Mouse (Mus musculus) CH12F3 (cell line): ENCODE data around the gene Dhdds.

Experiments
- in situ Hi-C: fragments of 300-500 bp; cut with MboI; formaldehyde crosslinking; loops from 2 replicates; pipeline ENCODE4 v1.14.3; 2020; ENCODE audit warnings: low sequenced_read_pairs

Gene Dhdds

DNA sequence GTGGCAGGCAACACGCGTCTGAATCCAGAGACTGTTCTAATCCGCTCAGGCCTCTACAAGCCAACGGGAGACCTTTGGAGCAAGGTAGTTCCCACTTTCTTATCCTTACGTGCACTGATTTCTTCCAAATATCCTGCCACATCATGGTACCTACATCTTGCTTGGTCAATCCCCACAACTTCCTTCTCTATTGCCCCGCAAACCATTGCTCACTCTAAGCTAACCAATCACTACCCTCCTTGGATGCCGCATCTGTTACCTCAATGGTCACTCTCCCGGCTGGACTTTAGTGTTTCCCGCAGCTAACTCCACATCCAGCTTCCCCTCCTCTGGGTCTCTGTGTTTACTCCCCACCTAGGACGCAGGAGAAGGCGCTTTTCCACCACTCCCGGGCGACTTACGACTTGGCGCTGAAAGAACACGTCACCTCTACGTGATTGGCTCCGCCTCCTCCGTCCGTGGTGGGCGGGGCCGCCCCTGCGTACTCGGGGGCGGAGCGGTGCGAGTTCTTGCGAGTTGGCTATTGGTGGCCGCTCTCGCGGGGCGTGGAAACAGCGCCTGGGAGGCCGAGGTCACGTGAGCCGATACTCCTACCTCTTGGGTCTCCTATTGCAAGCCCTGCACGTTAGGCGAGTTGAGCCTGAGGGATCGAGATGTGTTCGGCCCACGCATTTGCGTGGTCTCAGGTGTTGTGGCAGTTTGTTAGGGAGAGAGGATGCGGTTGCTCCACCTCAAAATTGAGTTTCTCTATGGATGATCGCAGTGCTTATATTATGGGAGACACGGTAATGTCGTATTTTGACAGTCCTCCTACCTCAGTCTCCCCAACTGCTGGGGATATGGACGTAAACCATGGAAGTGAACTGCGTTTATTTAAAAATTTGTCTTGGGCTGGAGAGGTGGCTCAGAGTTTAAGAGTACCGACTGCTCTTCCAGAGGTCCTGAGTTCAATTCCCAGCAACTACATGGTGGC is at the start of gene Dhdds:
Gene Dhdds, minus strand, starts transcription at position 453 of the 973 bp plus-strand sequence.
- in situ Hi-C loops = no loop called here

DNA sequence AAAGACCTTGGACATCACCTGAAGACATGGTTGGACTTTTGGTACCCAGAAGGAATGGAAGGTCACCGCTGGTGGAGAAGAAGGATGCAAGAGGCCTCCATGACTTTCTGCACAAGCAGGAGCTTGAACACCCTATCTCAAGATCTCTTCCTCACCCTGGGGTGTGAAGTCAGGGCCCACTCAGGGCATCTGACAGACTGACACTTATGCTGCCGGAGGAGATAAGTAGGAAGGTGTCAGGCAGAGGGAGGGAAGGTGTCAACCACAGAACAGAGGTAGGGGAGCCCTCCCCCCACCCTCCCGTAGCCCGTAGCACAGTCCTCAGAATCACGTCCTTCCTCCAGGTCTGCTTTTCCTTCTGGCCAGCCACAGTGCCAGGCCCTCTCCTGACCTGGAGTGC is 46.9 kb upstream of the Dhdds start:
- in situ Hi-C loops = no loop called here

DNA sequence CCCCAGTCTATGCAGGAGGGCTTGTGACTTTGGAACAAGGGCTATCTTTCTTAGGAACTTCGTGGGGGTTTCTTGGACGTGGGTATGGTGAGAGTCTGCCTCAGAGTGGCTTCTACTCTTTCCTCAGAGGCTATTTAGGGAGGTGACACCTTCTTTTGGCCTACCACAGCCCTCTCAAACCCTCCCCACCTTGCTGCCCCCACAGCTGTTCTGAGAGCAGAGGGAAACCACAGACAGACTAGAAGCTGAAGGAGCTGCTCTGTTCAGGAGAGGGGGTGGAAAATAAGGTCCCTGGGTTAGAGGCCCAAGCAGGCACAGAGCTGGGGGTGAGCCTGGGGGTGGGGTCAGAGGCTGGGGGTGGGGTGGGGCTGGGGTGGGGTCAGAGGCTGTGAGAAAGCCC is 42.3 kb upstream of the Dhdds start:
- in situ Hi-C loops = no loop called here

DNA sequence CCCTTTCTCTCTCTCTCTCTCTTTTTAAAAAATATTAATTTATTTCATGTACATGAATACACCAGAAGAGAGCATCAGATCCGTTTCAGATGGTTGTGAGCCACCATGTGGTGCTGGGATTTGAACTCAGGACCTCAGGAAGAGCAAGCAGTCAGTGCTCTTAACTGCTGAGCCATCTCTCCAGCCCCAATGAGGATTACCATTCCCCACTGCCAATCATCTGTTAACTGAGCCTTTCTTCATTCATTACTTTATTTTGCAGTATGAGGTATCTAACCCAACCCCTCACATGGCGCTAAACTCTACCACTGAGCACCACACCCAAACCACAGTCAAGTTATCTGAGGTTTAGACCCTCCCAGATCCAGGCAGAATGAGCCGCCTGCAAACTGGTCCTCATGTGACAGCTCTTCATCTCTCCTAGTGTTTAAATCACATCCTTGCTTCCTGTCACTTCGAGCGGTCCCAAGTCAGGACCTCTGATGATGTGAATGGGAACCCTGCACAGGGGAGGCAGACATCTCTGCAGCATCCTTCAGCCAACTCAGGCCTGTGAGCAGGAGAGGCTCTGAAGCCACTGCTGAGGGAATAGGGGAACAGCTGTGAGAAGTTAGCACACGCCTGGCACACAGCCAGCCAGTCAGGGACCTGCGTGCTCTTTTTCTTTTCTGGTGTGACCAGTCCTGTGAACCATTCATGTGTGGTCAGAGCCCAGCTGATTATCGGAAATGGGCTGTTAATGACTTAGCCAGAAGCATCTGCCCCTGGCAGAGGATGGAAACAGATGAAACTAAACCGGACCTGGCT is 40.8 kb upstream of the Dhdds start:
- in situ Hi-C loops = no loop called here

DNA sequence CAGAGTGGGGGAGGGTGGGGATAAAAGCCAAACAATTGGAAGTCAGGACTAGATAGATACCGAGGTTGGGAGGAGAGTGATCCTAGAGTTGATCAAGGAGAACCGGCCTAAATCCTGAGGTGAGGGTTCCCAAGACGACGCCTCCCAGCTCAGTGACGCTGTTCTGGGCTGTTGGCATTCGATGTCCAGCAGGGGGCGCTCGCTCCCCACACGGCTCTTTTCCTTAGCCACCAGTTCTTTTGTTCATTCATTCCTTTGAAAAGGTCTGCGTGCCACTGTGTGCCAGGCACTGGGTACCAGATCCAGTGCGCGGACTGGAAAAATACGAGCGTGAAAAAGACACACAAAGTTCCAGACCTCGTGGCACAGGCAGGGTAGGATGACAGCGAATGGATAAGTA is 35.2 kb upstream of the Dhdds start:
- in situ Hi-C loops = no loop called here

DNA sequence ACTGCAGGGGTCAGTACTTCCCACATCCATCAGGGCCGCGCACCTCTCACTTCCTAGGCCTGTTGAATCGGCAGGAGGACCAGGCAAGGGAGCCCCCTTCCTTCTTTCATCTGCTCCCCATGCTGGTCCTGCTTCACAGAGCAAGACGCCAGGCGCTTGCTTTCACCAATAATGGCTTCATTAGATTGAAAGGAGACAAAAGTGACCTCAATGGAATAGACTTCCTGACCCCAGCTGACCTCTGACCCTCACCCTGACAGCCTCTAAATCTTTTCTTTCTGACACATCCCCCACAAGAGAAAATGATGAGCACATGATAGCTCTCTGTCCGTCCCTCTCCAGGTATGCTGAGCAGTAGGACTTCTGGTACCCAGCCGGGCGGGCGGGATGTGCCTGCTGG is 25.1 kb upstream of the Dhdds start:
- in situ Hi-C loops = no loop called here

- in situ Hi-C loops = no loop called here
These were observed 19.9 kb upstream of the Dhdds start for GRCm38 (mm10) chr4:134020621-134021020.

- in situ Hi-C loops = no loop called here
These were observed 19.1 kb upstream of the Dhdds start for GRCm38 (mm10) chr4:134019641-134020351.

GRCm38 (mm10) chr4:134019210-134019609 is 18.5 kb upstream of the Dhdds start:
- in situ Hi-C loops = no loop called here

- in situ Hi-C loops = no loop called here
These were observed 18.0 kb upstream of the Dhdds start, which contains the start of gene Lin28a for GRCm38 (mm10) chr4:134018779-134019145. TSS of gene Lin28a (minus strand) at chr4:134018841.

- in situ Hi-C loops = no loop called here
These were observed 17.5 kb upstream of the Dhdds start for GRCm38 (mm10) chr4:134018038-134018778.

DNA sequence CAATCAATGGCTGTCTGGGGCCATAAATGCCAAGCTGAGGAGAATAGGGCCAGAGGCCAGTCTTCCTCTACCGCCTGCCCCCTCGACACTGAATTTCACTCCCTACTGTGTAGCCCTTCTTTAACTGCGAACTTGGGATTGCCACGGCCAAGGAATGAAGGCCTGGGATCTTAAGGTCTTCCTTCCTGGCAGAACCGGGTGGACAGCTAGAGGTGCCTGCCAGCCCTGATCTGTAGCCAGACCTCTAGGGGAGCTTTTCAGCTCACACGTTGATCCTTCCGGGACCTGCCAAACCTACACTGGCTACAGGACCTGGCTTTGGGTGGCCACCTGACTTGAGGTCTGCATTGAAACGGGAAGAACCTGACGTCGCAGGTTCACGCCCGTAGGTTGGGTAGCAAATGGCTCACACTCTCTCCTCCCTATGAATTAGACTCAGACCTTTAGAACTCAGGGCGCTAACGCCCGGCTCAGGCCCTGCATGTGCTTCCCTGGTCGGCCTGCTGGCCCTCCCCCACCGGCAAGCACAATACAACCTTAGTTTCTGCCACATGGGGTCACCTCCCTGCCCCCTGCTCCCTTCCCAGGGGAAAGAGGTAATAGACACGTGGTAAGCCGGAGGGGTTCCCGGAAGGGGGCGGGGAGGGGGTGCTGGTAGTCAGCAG is 16.6 kb upstream of the Dhdds start:
- in situ Hi-C loops = no loop called here

- in situ Hi-C loops = no loop called here
These were observed 16.0 kb upstream of the Dhdds start for GRCm38 (mm10) chr4:134016767-134017166.

DNA sequence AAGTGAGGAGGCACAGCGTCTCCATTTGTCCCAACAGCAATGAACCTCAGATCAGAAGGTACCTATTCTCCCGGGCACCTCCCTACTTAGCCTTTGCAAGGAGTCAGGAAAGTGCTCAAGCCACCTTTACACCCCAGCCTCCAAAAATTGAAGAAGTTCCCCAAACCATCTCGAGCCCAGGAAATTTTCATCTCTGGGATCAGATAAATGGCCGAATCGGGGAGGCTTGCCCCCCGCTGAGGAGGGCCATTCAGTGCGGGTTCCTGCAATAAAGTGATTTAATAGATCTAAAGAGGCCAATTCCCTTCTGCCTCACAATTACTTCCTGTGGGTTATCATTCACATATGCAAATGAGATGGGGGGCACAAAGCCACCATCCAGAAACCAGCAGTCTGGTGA is 15.5 kb upstream of the Dhdds start:
- in situ Hi-C loops = no loop called here

GRCm38 (mm10) chr4:134012858-134013528 is 12.3 kb upstream of the Dhdds start:
- in situ Hi-C loops = no loop called here

GRCm38 (mm10) chr4:134011450-134012414 is 11.0 kb upstream of the Dhdds start:
- in situ Hi-C loops = no loop called here

DNA sequence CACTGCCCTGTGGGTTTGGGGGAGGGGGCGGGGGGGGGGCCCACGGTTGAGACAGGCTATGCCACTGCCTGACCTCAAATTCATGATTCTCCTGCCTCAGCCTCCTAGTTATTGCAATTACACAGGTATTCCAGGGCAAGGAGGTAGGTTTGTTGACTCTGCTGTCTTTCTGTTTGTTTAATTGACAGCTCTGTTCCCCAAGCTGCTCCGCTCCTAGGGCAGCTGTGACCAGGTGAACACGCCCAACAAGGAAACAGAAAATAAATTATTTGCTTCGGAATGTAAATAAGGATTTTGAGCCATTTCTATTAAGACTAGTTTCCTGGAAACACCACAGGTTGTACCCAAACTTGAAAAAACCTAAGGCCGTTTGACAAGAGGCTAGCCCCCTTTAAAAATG is 9.0 kb upstream of the Dhdds start:
- in situ Hi-C loops = no loop called here

DNA sequence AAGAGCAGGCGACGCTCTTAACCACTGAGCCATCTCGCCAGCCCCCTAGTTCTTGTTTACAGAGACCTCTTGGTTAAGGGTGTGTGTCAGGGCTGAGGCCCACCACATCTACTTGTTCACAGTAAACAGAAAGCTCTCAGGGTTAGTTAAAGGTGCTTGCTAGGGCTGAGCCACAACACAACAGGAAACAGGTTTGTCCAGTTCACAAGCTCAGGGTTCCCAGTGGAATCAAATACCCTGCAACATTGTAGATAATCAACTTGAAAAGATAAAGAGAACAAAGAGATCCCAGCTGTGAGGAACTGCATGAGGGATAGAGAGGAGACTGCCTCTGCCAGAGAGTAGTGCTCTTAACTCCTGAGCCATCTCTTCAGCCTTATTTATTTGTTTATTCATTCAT is 6.1 kb upstream of the Dhdds start:
- in situ Hi-C loops = no loop called here
